Mouse (Mus musculus): ENCODE results near the gene Eif2b4. TPM values are rescaled to one million over a fixed set of nuclear protein-coding genes. Genes with fewer than 3 reads are reported as not detected.
A peak's percentile ranks its signal among the peaks of the same experiment; 100 is the strongest.

Eif2b4 gene
- polyA plus RNA-seq, 1 experiment from 2014 or later, result 42.2 TPM

DNA sequence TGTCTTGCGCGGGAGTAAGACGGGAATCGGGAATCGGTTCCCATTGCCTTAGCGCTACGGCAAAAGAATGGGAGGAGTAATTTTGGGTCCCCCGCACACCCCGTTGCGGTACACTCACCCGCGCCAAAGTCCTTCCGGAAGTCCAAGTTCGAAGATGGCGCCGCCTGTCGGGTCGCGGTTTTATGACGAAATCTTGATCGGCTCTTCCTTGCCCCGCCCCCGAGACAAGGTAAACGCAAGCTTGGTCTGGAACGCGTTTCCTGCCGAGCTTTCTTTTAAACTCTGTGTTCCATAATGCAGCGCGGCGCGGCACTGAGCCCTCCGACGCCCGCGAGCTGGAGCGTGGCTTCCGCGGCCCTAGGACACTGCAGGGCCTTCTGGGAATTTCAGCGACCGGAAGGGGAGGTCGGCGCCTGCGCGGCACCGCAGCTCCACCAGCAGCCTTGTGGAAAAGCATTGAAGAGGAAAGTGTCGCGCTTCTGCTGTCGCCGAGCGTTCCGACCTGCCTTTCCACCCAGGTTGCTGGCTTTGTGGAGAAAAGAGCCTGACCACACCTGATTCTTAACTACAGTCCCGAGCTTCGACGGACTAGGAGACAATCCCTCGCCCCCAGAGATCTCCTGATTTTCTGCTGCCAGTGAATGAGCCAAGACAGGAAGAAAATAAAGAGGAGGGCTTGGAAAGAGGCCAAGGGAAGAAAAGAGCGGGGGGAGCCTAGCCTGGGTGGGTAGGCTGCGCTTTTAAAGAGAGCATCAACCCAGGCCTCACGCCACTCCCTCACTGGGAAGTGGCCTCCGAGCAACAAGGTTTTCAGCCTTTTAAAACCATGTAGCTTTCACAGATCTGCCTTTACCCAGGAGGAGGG is 13.2 kb downstream of the Eif2b4 start, which contains the start of the genes Gm29609 and Gtf3c2:
Gm29609 (minus strand) TSS at position 146 of the 865 bp plus-strand sequence.
Gtf3c2 (minus strand) TSS at position 379 of the 865 bp plus-strand sequence.
- Histone ChIP-seq H3K27ac (ENCODE audit: low read length) (peak within 1 kb of the TSS; percentile 99), H3K4me3 (ENCODE audit: low read depth, low read length) (peak within 1 kb of the TSS; percentile 96), H3K36me3 (ENCODE audit: control insufficient read depth, insufficient read depth) (no peaks in the 10 kb centered on the region), H3K9me3 (replicated peaks; ENCODE audit: control insufficient read depth, low read length) (no peaks in the 10 kb centered on the region), H3K9ac (ENCODE audit: low read depth, low read length) (peak within 1 kb of the TSS; percentile 63), H3K27me3 (ENCODE audit: control insufficient read depth, insufficient read depth, low read depth, low read length) (no peaks in the 10 kb centered on the region), H3K4me2 (ENCODE audit: low read depth, low read length) (peak within 1 kb of the TSS; percentile 85), H3K4me1 (ENCODE audit: control insufficient read depth, low read depth, low read length) (peaks cover 20% of the 10 kb centered on the region)
- ATAC-seq (ENCODE audit: low read depth), result peak; percentile 87
- under 1% methylated on average over 59 of the region's 59 CpGs for WGBS (ENCODE audit: insufficient replicate concordance)

DNA sequence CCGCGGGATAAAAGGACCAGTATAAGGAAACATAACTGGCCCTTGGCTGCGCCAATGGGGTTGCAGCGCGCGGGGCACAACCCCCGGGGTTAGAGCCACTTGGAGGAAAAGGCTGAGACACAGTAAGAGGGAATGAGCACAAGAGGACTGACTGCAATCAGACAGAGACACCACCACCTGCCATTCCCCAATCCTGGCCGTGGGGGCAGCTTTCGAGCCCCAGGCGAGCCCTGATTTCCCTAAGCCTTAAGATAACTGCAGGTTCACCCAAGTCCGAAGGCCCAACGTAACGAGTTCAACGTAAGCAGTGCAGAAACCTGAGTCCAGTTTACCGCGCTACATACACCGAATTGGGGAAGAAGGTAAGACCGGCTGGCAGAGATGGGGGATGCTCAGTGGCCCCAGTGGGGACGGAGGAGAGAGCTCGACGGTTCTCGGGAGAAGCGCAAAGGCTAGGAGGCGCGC is 13.9 kb downstream of the Eif2b4 start:
- Histone ChIP-seq H3K36me3 (ENCODE audit: control insufficient read depth, insufficient read depth) (no peaks in the 10 kb centered on the region; the same call in 1 of the 2 replicates), H3K27me3 (ENCODE audit: control insufficient read depth, insufficient read depth, low read depth, low read length) (no peaks in the 10 kb centered on the region), H3K4me2 (ENCODE audit: low read depth, low read length) (peak overlapping the region; percentile 85), H3K9me3 (replicated peaks; ENCODE audit: control insufficient read depth, low read length) (no peaks in the 10 kb centered on the region), H3K27ac (ENCODE audit: low read length) (peak overlapping the region; percentile 99), H3K9ac (ENCODE audit: low read depth, low read length) (peak overlapping the region; percentile 63), H3K4me1 (ENCODE audit: control insufficient read depth, low read depth, low read length) (peaks cover 19% of the 10 kb centered on the region), H3K4me3 (ENCODE audit: low read depth, low read length) (peak overlapping the region; percentile 96)
- ATAC-seq (ENCODE audit: low read depth), result peak; percentile 44
- 0% methylated on average over 25 of the region's 25 CpGs for WGBS (ENCODE audit: insufficient replicate concordance)

DNA sequence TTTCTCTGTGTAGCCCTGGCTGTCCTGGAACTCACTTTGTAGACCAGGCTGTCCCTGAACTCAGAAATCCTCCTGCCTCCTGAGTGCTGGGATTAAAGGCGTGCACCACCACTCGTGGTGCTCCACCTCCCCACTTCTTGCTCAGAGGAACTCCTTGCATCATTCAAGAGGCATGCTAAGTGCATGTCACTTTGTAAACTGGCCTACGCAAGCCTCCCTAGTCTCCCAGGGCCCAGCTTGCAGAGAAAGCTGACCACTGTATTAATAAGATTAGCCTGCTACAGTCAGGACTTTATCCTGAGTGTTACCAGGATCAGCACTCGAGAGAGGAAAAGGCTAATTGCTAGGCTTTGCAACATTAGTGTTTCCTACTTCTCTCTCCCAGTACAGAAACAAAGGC is 24.6 kb downstream of the Eif2b4 start:
- H3K27ac ChIP-seq (ENCODE audit: low read length), result no peak overlapping the region
- H3K4me3 ChIP-seq (ENCODE audit: low read depth, low read length), result no peak overlapping the region
- no peak overlapping the region for H3K9ac ChIP-seq (ENCODE audit: low read depth, low read length)
- ATAC-seq (ENCODE audit: low read depth), result no peak
- H3K9me3 ChIP-seq (replicated peaks; ENCODE audit: control insufficient read depth, low read length), result no peaks in the 10 kb centered on the region
- no peaks in the 10 kb centered on the region for H3K27me3 ChIP-seq (ENCODE audit: control insufficient read depth, insufficient read depth, low read depth, low read length)
- H3K4me1 ChIP-seq (ENCODE audit: control insufficient read depth, low read depth, low read length), result no peaks in the 10 kb centered on the region; the same call in 1 of the 2 replicates
- 86% methylated on average over 4 of the region's 4 CpGs for WGBS (ENCODE audit: insufficient replicate concordance)
- no peak overlapping the region for H3K4me2 ChIP-seq (ENCODE audit: low read depth, low read length)
- H3K36me3 ChIP-seq (ENCODE audit: control insufficient read depth, insufficient read depth), result peaks cover 80% of the 10 kb centered on the region

DNA sequence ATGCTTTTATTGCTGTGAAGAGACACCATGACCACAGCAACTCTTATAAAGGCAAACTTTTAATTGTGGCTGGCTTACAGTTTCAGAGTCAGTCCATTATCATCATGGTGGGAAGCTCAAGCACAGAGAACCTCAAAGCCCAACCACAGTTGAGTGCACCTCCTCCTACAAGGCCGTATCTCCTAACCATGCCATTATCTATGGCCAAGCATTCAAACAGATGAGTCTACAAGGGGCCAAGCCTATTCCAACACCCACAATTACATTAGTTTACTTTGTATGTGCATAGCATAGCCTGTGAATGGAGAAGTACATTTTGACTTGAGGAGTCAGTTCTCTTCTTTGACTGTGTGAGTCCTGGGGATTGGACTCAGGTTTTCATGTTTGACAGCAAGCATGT is 28.4 kb downstream of the Eif2b4 start:
- peaks cover 65% of the 10 kb centered on the region for H3K36me3 ChIP-seq (ENCODE audit: control insufficient read depth, insufficient read depth)
- no peak overlapping the region for H3K27ac ChIP-seq (ENCODE audit: low read length)
- H3K9me3 ChIP-seq (replicated peaks; ENCODE audit: control insufficient read depth, low read length), result no peaks in the 10 kb centered on the region
- no peak overlapping the region for H3K4me3 ChIP-seq (ENCODE audit: low read depth, low read length)
- 57% methylated on average over 1 of the region's 1 CpGs for WGBS (ENCODE audit: insufficient replicate concordance)
- peaks cover 3% of the 10 kb centered on the region for H3K4me1 ChIP-seq (ENCODE audit: control insufficient read depth, low read depth, low read length)
- ATAC-seq (ENCODE audit: low read depth), result peak; percentile 62; the same call in 1 of the 2 replicates
- no peaks in the 10 kb centered on the region for H3K27me3 ChIP-seq (ENCODE audit: control insufficient read depth, insufficient read depth, low read depth, low read length)
- no peak overlapping the region for H3K9ac ChIP-seq (ENCODE audit: low read depth, low read length)
- no peak overlapping the region for H3K4me2 ChIP-seq (ENCODE audit: low read depth, low read length)

DNA sequence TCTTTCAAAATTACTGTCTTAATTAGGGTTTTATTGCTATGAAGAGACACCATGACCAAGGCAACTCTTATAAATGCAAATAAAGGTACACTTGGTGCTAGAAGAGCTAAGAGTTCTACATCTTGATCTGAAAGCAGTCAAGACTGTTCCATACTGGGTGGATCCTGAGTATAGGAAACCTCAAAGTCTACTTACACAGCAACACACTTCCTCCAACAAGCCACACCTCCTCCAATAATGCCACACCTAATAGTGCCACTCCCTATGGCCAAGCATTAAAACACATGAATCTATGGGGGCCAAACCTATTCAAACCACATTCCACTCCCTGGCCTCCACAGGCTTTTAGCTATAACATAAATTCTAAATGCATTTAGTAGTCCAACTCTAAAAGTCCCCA is 30.8 kb downstream of the Eif2b4 start:
- Histone ChIP-seq H3K4me2 (ENCODE audit: low read depth, low read length) (no peak overlapping the region), H3K4me3 (ENCODE audit: low read depth, low read length) (no peak overlapping the region), H3K9me3 (replicated peaks; ENCODE audit: control insufficient read depth, low read length) (no peaks in the 10 kb centered on the region), H3K4me1 (ENCODE audit: control insufficient read depth, low read depth, low read length) (peaks cover 3% of the 10 kb centered on the region), H3K27me3 (ENCODE audit: control insufficient read depth, insufficient read depth, low read depth, low read length) (no peaks in the 10 kb centered on the region), H3K36me3 (ENCODE audit: control insufficient read depth, insufficient read depth) (peaks cover 67% of the 10 kb centered on the region), H3K9ac (ENCODE audit: low read depth, low read length) (no peak overlapping the region), H3K27ac (ENCODE audit: low read length) (no peak overlapping the region)
- ATAC-seq (ENCODE audit: low read depth), result no peak

DNA sequence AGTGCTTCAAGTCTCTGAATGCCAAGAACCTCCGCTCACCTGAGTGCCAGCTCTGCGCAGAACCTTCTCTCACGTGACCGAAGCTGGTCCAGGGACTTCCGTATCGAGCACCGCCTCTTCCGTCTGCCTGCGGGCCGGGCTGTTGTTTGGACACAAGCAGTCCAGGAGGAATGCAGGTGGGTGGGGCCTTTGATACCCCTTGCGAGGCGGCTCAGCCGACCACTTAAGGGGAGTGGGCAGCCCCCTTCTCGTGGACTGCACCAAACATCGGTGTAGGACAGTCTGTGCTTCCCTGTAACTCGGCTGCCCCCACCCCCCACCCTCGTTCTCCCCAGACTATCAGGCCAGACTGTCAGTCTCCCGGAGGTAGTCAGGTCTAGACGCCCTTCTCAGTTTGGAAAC is 39.1 kb downstream of the Eif2b4 start, which contains the start of gene Mpv17:
Mpv17 (minus strand) TSS at position 100 of the 402 bp plus-strand sequence.
- Histone ChIP-seq H3K9me3 (replicated peaks; ENCODE audit: control insufficient read depth, low read length) (no peaks in the 10 kb centered on the region), H3K4me3 (ENCODE audit: low read depth, low read length) (peak within 1 kb of the TSS; percentile 76), H3K4me2 (ENCODE audit: low read depth, low read length) (peak within 1 kb of the TSS; percentile 87), H3K9ac (ENCODE audit: low read depth, low read length) (peak within 1 kb of the TSS; percentile 72), H3K36me3 (ENCODE audit: control insufficient read depth, insufficient read depth) (peaks cover 24% of the 10 kb centered on the region), H3K27me3 (ENCODE audit: control insufficient read depth, insufficient read depth, low read depth, low read length) (no peaks in the 10 kb centered on the region), H3K4me1 (ENCODE audit: control insufficient read depth, low read depth, low read length) (peaks cover 13% of the 10 kb centered on the region), H3K27ac (ENCODE audit: low read length) (peak within 1 kb of the TSS; percentile 35)
- ATAC-seq (ENCODE audit: low read depth), result peak; percentile 93
- WGBS (ENCODE audit: insufficient replicate concordance), result under 1% methylated on average over 19 of the region's 19 CpGs

DNA sequence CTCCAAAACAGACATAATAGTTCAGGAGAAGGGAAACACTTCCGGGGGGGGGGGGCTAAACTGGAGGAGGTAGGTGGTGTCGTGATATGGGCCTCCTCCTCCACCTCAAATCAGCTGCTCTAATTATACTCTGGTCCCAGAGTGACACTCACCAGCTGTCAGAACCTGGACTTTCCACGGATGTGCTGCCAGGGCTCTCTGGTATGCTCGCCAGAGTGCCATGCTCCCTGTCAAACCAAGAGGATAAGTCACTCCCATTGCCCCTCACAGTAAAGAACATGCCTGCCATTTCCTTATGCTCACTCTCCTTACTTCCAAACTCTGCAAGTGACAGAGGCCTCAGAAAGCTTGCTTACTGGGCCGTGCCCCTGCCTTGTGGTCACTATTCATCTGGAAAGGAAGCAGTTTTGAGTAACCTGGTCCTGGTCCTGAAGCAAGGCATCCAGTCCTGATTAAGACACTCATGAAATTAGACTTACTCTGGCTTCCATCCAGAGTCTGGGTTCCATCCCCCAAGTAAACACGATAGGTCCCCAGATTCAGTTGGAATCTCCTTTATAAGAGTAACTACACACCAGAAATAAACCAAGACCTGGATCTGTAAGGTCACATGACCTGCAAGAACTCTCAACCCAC is 39.6 kb downstream of the Eif2b4 start:
- H3K9ac ChIP-seq (ENCODE audit: low read depth, low read length), result peak overlapping the region; percentile 72
- H3K4me1 ChIP-seq (ENCODE audit: control insufficient read depth, low read depth, low read length), result peaks cover 13% of the 10 kb centered on the region
- ATAC-seq (ENCODE audit: low read depth), result no peak
- peak overlapping the region; percentile 10; the same call in 1 of the 2 replicates for H3K27ac ChIP-seq (ENCODE audit: low read length)
- peak overlapping the region; percentile 76 for H3K4me3 ChIP-seq (ENCODE audit: low read depth, low read length)
- H3K9me3 ChIP-seq (replicated peaks; ENCODE audit: control insufficient read depth, low read length), result no peaks in the 10 kb centered on the region
- H3K4me2 ChIP-seq (ENCODE audit: low read depth, low read length), result peak overlapping the region; percentile 87
- 38% methylated on average over 6 of the region's 6 CpGs for WGBS (ENCODE audit: insufficient replicate concordance)
- H3K27me3 ChIP-seq (ENCODE audit: control insufficient read depth, insufficient read depth, low read depth, low read length), result no peaks in the 10 kb centered on the region
- H3K36me3 ChIP-seq (ENCODE audit: control insufficient read depth, insufficient read depth), result peaks cover 19% of the 10 kb centered on the region

DNA sequence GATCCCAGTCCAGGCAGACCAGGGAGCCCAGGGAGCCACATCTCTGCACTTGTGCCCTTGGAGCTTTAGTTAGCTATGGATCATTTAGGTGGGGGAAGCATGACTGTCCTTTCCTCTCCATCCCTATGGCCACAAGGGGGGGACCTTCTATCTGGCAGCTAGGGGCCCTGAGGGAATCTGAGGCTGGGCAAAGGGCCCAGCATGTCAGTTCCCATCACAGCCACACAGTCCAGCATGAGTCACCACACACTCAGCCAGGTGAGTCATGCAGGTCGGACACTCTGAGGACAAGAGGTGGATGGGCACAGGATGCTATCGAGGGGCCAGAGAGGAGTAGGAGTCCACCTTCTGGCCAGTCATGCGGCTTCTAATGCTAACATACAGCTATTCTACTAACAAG is 41.5 kb downstream of the Eif2b4 start:
- H3K9ac ChIP-seq (ENCODE audit: low read depth, low read length), result no peak overlapping the region
- peaks cover under 1% of the 10 kb centered on the region; the same call in 1 of the 2 replicates for H3K36me3 ChIP-seq (ENCODE audit: control insufficient read depth, insufficient read depth)
- peaks cover 13% of the 10 kb centered on the region for H3K4me1 ChIP-seq (ENCODE audit: control insufficient read depth, low read depth, low read length)
- H3K9me3 ChIP-seq (replicated peaks; ENCODE audit: control insufficient read depth, low read length), result no peaks in the 10 kb centered on the region
- WGBS (ENCODE audit: insufficient replicate concordance), result 77% methylated on average over 3 of the region's 3 CpGs
- H3K27me3 ChIP-seq (ENCODE audit: control insufficient read depth, insufficient read depth, low read depth, low read length), result no peaks in the 10 kb centered on the region
- no peak overlapping the region for H3K4me3 ChIP-seq (ENCODE audit: low read depth, low read length)
- no peak for ATAC-seq (ENCODE audit: low read depth)
- H3K27ac ChIP-seq (ENCODE audit: low read length), result no peak overlapping the region
- H3K4me2 ChIP-seq (ENCODE audit: low read depth, low read length), result no peak overlapping the region
